Mouse (Mus musculus) retina, adult 2 months (tissue): Measurements from ENCODE around the gene Dnajb8.

ENCODE experiments used
- DNase-seq: peaks from one replicate; pipeline ENCODE4 v3.0.0-alpha.2; 2012; ENCODE audit warnings: low read depth, low spot score

The Dnajb8 gene

GRCm38 (mm10) chr6:88221968-88222367, at the start of gene Dnajb8:
Dnajb8 (plus strand) TSS chr6:88222268.
- DNase-seq, result no peak

GRCm38 (mm10) chr6:88174191-88174590, 47.9 kb upstream of the Dnajb8 start:
- DNase-seq, result no peak

GRCm38 (mm10) chr6:88174676-88175075, 47.4 kb upstream of the Dnajb8 start:
- DNase-seq, result no peak

- no peak for DNase-seq
Measured at GRCm38 (mm10) chr6:88184671-88185070, 37.4 kb upstream of the Dnajb8 start.

- DNase-seq, result no peak
Measured at GRCm38 (mm10) chr6:88188148-88188547, 33.9 kb upstream of the Dnajb8 start.

- no peak for DNase-seq
Measured at GRCm38 (mm10) chr6:88189312-88190042, 32.6 kb upstream of the Dnajb8 start.

GRCm38 (mm10) chr6:88190043-88190309, 32.1 kb upstream of the Dnajb8 start:
- DNase-seq, result no peak

GRCm38 (mm10) chr6:88190310-88191023, 31.6 kb upstream of the Dnajb8 start:
- DNase-seq, result no peak

- no peak for DNase-seq
Measured at GRCm38 (mm10) chr6:88191024-88191365, 31.1 kb upstream of the Dnajb8 start.

GRCm38 (mm10) chr6:88191411-88192070, 30.5 kb upstream of the Dnajb8 start:
- DNase-seq, result no peak

- no peak for DNase-seq
Measured at GRCm38 (mm10) chr6:88192756-88193155, 29.3 kb upstream of the Dnajb8 start.

GRCm38 (mm10) chr6:88193433-88194052, 28.5 kb upstream of the Dnajb8 start, which contains the start of gene Gata2:
Gata2 (plus strand) TSS chr6:88193891.
- DNase-seq, result no peak

- DNase-seq, result no peak
Measured at GRCm38 (mm10) chr6:88194053-88194977, 27.8 kb upstream of the Dnajb8 start.

GRCm38 (mm10) chr6:88194978-88195325, 27.1 kb upstream of the Dnajb8 start:
- no peak for DNase-seq

- DNase-seq, result no peak
Measured at GRCm38 (mm10) chr6:88196054-88196732, 25.9 kb upstream of the Dnajb8 start.

- no peak for DNase-seq
Measured at GRCm38 (mm10) chr6:88196733-88197312, 25.2 kb upstream of the Dnajb8 start.

GRCm38 (mm10) chr6:88197313-88198069, 24.6 kb upstream of the Dnajb8 start:
- DNase-seq, result no peak

GRCm38 (mm10) chr6:88198070-88198940, 23.8 kb upstream of the Dnajb8 start:
- DNase-seq, result no peak
